Mouse (Mus musculus) small intestine, adult 2 months (tissue): Measurements from ENCODE around the gene Extl1.
"Not testable (repeated sequence)": the region's sequence is repeated elsewhere in the genome, so short reads cannot be mapped to it uniquely, and the experiment has no call there.

Experiments used
- CTCF ChIP-seq: fragments of 200-500 bp; IDR thresholded peaks from 2 replicates; pipeline ENCODE4 v1.5.1; 2012; ENCODE audit warnings: low read depth, mild to moderate bottlenecking, control low read depth, inconsistent platforms, low read length, moderate library complexity, mixed read lengths; ENCODE audit not compliant: insufficient replicate concordance, insufficient read length; ENCODE audit errors: extremely low read depth
- POLR2A ChIP-seq: fragments of 200-500 bp; IDR thresholded peaks from 2 replicates; pipeline ENCODE4 v1.6.1; 2012; ENCODE audit warnings: low read depth, mild to moderate bottlenecking, control low read depth, inconsistent platforms, low read length, moderate library complexity

DNA sequence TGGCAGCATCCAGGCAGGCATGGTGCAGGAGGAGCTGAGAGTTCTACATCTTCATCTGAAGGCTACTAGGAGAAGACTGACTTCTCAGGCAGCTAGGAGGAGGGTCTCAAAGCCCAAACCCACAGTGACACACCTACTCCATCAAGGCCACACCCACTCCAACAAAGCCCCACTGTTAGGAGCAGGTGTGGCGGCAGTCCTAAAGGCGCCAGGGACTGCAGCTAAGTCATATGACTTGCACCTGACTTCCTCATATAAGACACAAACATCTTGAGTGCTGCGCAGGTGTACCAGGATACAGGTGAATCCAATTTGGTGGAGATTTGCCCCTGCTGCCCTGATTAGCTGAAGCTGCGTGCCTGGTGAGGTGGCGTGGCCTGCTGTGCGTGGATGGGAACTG, at the start of gene Extl1:
- not testable (repeated sequence) for TF ChIP-seq CTCF, POLR2A
